Mouse (Mus musculus): ENCODE measurements at regions not wholly inside any gene's neighbourhood (a gene's known extent, or its start where the extent isn't known, plus 50 kb on each side); places are given as distances from the start of the nearest gene placed in this dataset.

GRCm38 (mm10) chr12:25325901-25326300 is 229.0 kb upstream of the Id2 start:
- WGBS: 87% methylated on average over 3 of the region's 3 CpGs
- Histone ChIP-seq H3K9ac (replicated peaks; ENCODE audit: low read depth, low read length) (no peak overlapping the region), H3K4me1 (ENCODE audit: control insufficient read depth, insufficient read depth, low read length) (0 out of 2 replicates have a peak, but pooled peaks cover 4% of the 10 kb centered on the region), H3K27me3 (ENCODE audit: control insufficient read depth, insufficient read depth, low read length) (no peaks in the 10 kb centered on the region), H3K27ac (ENCODE audit: low read depth, low read length) (no peak overlapping the region), H3K4me2 (ENCODE audit: low read depth, low read length) (no peak overlapping the region), H3K36me3 (ENCODE audit: control insufficient read depth, insufficient read depth, low read length) (no peaks in the 10 kb centered on the region), H3K4me3 (ENCODE audit: low read depth, low read length) (no peak overlapping the region), H3K9me3 (ENCODE audit: control insufficient read depth, low read length) (no peaks in the 10 kb centered on the region)
- no peak for ATAC-seq (ENCODE audit: low read depth)

DNA sequence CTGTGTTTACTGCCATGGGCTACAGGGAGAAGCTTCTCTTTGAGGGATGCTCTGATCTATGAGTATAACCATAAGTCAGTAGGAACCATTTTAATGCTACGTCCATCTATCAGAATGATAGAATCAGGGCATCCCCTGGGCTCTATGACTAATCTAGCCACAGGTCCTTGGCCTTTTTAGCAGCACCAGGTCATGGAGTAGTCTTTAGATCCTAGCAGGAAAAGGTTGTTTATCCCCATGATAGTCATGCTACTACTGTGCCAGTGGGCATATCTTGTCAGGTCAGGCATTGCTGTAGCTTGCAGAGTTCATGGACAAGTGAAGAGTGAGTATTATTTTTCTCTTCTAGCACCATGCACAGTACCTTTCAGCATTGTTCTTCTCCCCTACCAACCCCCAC is 226.2 kb upstream of the Id2 start:
- no peak overlapping the region for H3K9ac ChIP-seq (replicated peaks; ENCODE audit: low read depth, low read length)
- H3K4me3 ChIP-seq (ENCODE audit: low read depth, low read length): no peak overlapping the region
- 96% methylated on average over 1 of the region's 1 CpGs for WGBS
- H3K27me3 ChIP-seq (ENCODE audit: control insufficient read depth, insufficient read depth, low read length): no peaks in the 10 kb centered on the region
- H3K4me2 ChIP-seq (ENCODE audit: low read depth, low read length): no peak overlapping the region
- no peak for ATAC-seq (ENCODE audit: low read depth)
- no peaks in the 10 kb centered on the region for H3K36me3 ChIP-seq (ENCODE audit: control insufficient read depth, insufficient read depth, low read length)
- H3K4me1 ChIP-seq (ENCODE audit: control insufficient read depth, insufficient read depth, low read length): no peaks in the 10 kb centered on the region
- H3K9me3 ChIP-seq (ENCODE audit: control insufficient read depth, low read length): no peaks in the 10 kb centered on the region
- no peak overlapping the region for H3K27ac ChIP-seq (ENCODE audit: low read depth, low read length)

- Histone ChIP-seq H3K36me3 (ENCODE audit: control insufficient read depth, insufficient read depth, low read length) (no peaks in the 10 kb centered on the region), H3K9ac (replicated peaks; ENCODE audit: low read depth, low read length) (no peak overlapping the region), H3K27me3 (ENCODE audit: control insufficient read depth, insufficient read depth, low read length) (no peaks in the 10 kb centered on the region), H3K4me1 (ENCODE audit: control insufficient read depth, insufficient read depth, low read length) (no peaks in the 10 kb centered on the region), H3K4me3 (ENCODE audit: low read depth, low read length) (no peak overlapping the region), H3K27ac (ENCODE audit: low read depth, low read length) (no peak overlapping the region), H3K4me2 (ENCODE audit: low read depth, low read length) (no peak overlapping the region), H3K9me3 (ENCODE audit: control insufficient read depth, low read length) (no peaks in the 10 kb centered on the region)
- WGBS: 82% methylated on average over 3 of the region's 3 CpGs
- ATAC-seq (ENCODE audit: low read depth): no peak
Measured at GRCm38 (mm10) chr12:25320262-25320767, 223.4 kb upstream of the Id2 start.

- 98% methylated on average over 2 of the region's 2 CpGs for WGBS
- Histone ChIP-seq H3K4me3 (ENCODE audit: low read depth, low read length) (no peak overlapping the region), H3K9me3 (ENCODE audit: control insufficient read depth, low read length) (no peaks in the 10 kb centered on the region), H3K4me2 (ENCODE audit: low read depth, low read length) (no peak overlapping the region), H3K4me1 (ENCODE audit: control insufficient read depth, insufficient read depth, low read length) (no peaks in the 10 kb centered on the region), H3K9ac (replicated peaks; ENCODE audit: low read depth, low read length) (no peak overlapping the region), H3K27me3 (ENCODE audit: control insufficient read depth, insufficient read depth, low read length) (no peaks in the 10 kb centered on the region), H3K27ac (ENCODE audit: low read depth, low read length) (no peak overlapping the region), H3K36me3 (ENCODE audit: control insufficient read depth, insufficient read depth, low read length) (no peaks in the 10 kb centered on the region)
- ATAC-seq (ENCODE audit: low read depth): no peak
Measured at GRCm38 (mm10) chr12:25319846-25320245, 222.9 kb upstream of the Id2 start.

- no peaks in the 10 kb centered on the region for H3K27me3 ChIP-seq (ENCODE audit: control insufficient read depth, insufficient read depth, low read length)
- no peaks in the 10 kb centered on the region for H3K9me3 ChIP-seq (ENCODE audit: control insufficient read depth, low read length)
- no peaks in the 10 kb centered on the region for H3K4me1 ChIP-seq (ENCODE audit: control insufficient read depth, insufficient read depth, low read length)
- H3K4me2 ChIP-seq (ENCODE audit: low read depth, low read length): no peak overlapping the region
- H3K9ac ChIP-seq (replicated peaks; ENCODE audit: low read depth, low read length): no peak overlapping the region
- ATAC-seq (ENCODE audit: low read depth): no peak
- no peak overlapping the region for H3K27ac ChIP-seq (ENCODE audit: low read depth, low read length)
- H3K4me3 ChIP-seq (ENCODE audit: low read depth, low read length): no peak overlapping the region
- 70% methylated on average over 4 of the region's 4 CpGs for WGBS
- no peaks in the 10 kb centered on the region for H3K36me3 ChIP-seq (ENCODE audit: control insufficient read depth, insufficient read depth, low read length)
Measured at GRCm38 (mm10) chr12:25318072-25318671, 221.2 kb upstream of the Id2 start.

- ATAC-seq (ENCODE audit: low read depth): no peak
- H3K4me3 ChIP-seq (ENCODE audit: low read depth, low read length): no peak overlapping the region
- H3K4me1 ChIP-seq (ENCODE audit: control insufficient read depth, insufficient read depth, low read length): no peaks in the 10 kb centered on the region
- no peaks in the 10 kb centered on the region for H3K9me3 ChIP-seq (ENCODE audit: control insufficient read depth, low read length)
- H3K4me2 ChIP-seq (ENCODE audit: low read depth, low read length): no peak overlapping the region
- H3K9ac ChIP-seq (replicated peaks; ENCODE audit: low read depth, low read length): no peak overlapping the region
- no peak overlapping the region for H3K27ac ChIP-seq (ENCODE audit: low read depth, low read length)
- no peaks in the 10 kb centered on the region for H3K27me3 ChIP-seq (ENCODE audit: control insufficient read depth, insufficient read depth, low read length)
- H3K36me3 ChIP-seq (ENCODE audit: control insufficient read depth, insufficient read depth, low read length): no peaks in the 10 kb centered on the region
- whole genome bisulfite sequencing: 83% methylated on average over 1 of the region's 1 CpGs
Measured at GRCm38 (mm10) chr12:25315969-25316368, 219.0 kb upstream of the Id2 start.

GRCm38 (mm10) chr12:25313212-25313611 is 216.3 kb upstream of the Id2 start:
- Histone ChIP-seq H3K4me1 (ENCODE audit: control insufficient read depth, insufficient read depth, low read length) (no peaks in the 10 kb centered on the region), H3K9me3 (ENCODE audit: control insufficient read depth, low read length) (no peaks in the 10 kb centered on the region), H3K27me3 (ENCODE audit: control insufficient read depth, insufficient read depth, low read length) (no peaks in the 10 kb centered on the region), H3K9ac (replicated peaks; ENCODE audit: low read depth, low read length) (no peak overlapping the region), H3K4me3 (ENCODE audit: low read depth, low read length) (no peak overlapping the region), H3K27ac (ENCODE audit: low read depth, low read length) (no peak overlapping the region), H3K4me2 (ENCODE audit: low read depth, low read length) (no peak overlapping the region), H3K36me3 (ENCODE audit: control insufficient read depth, insufficient read depth, low read length) (no peaks in the 10 kb centered on the region)
- ATAC-seq (ENCODE audit: low read depth): no peak

DNA sequence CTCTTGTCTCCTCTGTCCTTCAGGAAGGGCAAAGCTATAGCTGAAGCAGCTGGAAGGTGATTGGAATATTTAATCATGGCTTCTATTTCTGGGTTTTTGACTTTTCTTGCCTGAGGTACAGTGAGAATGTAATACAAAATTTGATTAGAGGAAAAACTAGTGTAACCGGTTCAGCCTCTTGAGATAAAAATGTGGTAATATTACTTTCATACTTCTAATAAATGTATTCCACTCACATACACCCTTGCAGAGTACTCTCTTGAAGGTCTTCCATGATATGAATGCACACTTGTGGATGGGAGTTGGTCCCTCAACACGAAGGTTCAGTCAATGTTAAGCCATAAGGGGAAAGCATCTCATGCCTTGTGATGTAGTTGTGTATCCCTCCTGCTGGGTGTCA is 215.4 kb upstream of the Id2 start:
- H3K4me1 ChIP-seq (ENCODE audit: control insufficient read depth, insufficient read depth, low read length): no peaks in the 10 kb centered on the region
- no peaks in the 10 kb centered on the region for H3K9me3 ChIP-seq (ENCODE audit: control insufficient read depth, low read length)
- no peak overlapping the region for H3K4me3 ChIP-seq (ENCODE audit: low read depth, low read length)
- no peak overlapping the region for H3K27ac ChIP-seq (ENCODE audit: low read depth, low read length)
- no peak overlapping the region for H3K9ac ChIP-seq (replicated peaks; ENCODE audit: low read depth, low read length)
- no peaks in the 10 kb centered on the region for H3K27me3 ChIP-seq (ENCODE audit: control insufficient read depth, insufficient read depth, low read length)
- 90% methylated on average over 2 of the region's 2 CpGs for WGBS
- H3K4me2 ChIP-seq (ENCODE audit: low read depth, low read length): no peak overlapping the region
- ATAC-seq (ENCODE audit: low read depth): no peak
- H3K36me3 ChIP-seq (ENCODE audit: control insufficient read depth, insufficient read depth, low read length): no peaks in the 10 kb centered on the region

- Histone ChIP-seq H3K9ac (replicated peaks; ENCODE audit: low read depth, low read length) (no peak overlapping the region), H3K4me1 (ENCODE audit: control insufficient read depth, insufficient read depth, low read length) (no peaks in the 10 kb centered on the region), H3K4me2 (ENCODE audit: low read depth, low read length) (no peak overlapping the region), H3K9me3 (ENCODE audit: control insufficient read depth, low read length) (no peaks in the 10 kb centered on the region), H3K27me3 (ENCODE audit: control insufficient read depth, insufficient read depth, low read length) (no peaks in the 10 kb centered on the region), H3K27ac (ENCODE audit: low read depth, low read length) (no peak overlapping the region), H3K36me3 (ENCODE audit: control insufficient read depth, insufficient read depth, low read length) (no peaks in the 10 kb centered on the region), H3K4me3 (ENCODE audit: low read depth, low read length) (no peak overlapping the region)
- 95% methylated on average over 7 of the region's 7 CpGs for WGBS
- ATAC-seq (ENCODE audit: low read depth): no peak
Measured at GRCm38 (mm10) chr12:25311728-25312127, 214.8 kb upstream of the Id2 start.
